Comparison of ENCODE assay signal across 25 mouse cellular contexts in genomic region chr7:44484109-44484508, GRCm38 (mm10). TPM values are rescaled to one million over a fixed set of nuclear protein-coding genes. Genes with fewer than 3 reads are reported as not detected.
DNase-seq lines count a peak whose midpoint lies in the region; ATAC-seq and TF ChIP-seq lines count a peak whose summit lies in the region.
"Had no signal": no experiment of that assay in that cellular context is flagged by ENCODE, and none has a peak within 500 bp of the region (broad histone marks: within the 10 kb centered on the region; RNA-seq: fewer than 3 reads in every experiment).

No protein-coding gene starts in this region.

- no peak overlapping the region for H3K9ac ChIP-seq in intestine, embryonic 16.5 days (ENCODE audit: low read depth, low read length)
- H3K9ac ChIP-seq: embryonic facial prominence, embryonic 12.5 days; hindbrain, embryonic 14.5 days; kidney, embryonic 15.5 days; limb, embryonic 15.5 days; midbrain, embryonic 15.5 days; neural tube, embryonic 15.5 days; stomach, embryonic 15.5 days had no signal

- H3K27me3 ChIP-seq in heart, embryonic 10.5 days (ENCODE audit: insufficient read depth, poor library complexity, severe bottlenecking), result peaks cover 20% of the 10 kb centered on the region; the same call in 1 of the 2 replicates
- H3K27me3 ChIP-seq in myocyte (ENCODE audit: control insufficient read depth, insufficient read depth, insufficient read length), result no peaks in the 10 kb centered on the region
- peaks cover 3% of the 10 kb centered on the region; the same call in 1 of the 2 replicates for H3K27me3 ChIP-seq in intestine, embryonic 16.5 days (replicated peaks; ENCODE audit: control insufficient read depth, insufficient read depth, low read length)
- H3K27me3 ChIP-seq: stomach, embryonic 15.5 days had no signal

- WGBS in heart, embryonic 10.5 days, result 89% methylated on average over 1 of the region's 1 CpGs
- 100% methylated on average over 1 of the region's 1 CpGs for whole genome bisulfite sequencing in intestine, embryonic 16.5 days

- H3K4me2 ChIP-seq in myocyte (ENCODE audit: low read depth), result no peak overlapping the region
- no peak overlapping the region for H3K4me2 ChIP-seq in intestine, embryonic 16.5 days (ENCODE audit: low read depth, low read length)
- H3K4me2 ChIP-seq: embryonic facial prominence, embryonic 12.5 days; hindbrain, embryonic 14.5 days; kidney, embryonic 15.5 days; limb, embryonic 15.5 days; midbrain, embryonic 15.5 days; neural tube, embryonic 15.5 days; stomach, embryonic 15.5 days had no signal

- ATAC-seq in intestine, embryonic 16.5 days, result no peak

- peak overlapping the region; percentile 22; the same call in 1 of the 2 replicates for H3K27ac ChIP-seq in heart, embryonic 10.5 days
- H3K27ac ChIP-seq in intestine, embryonic 16.5 days (ENCODE audit: low read length), result no peak overlapping the region
- H3K27ac ChIP-seq: embryonic facial prominence, embryonic 12.5 days; hindbrain, embryonic 14.5 days; kidney, embryonic 15.5 days; limb, embryonic 15.5 days; midbrain, embryonic 15.5 days; neural tube, embryonic 15.5 days; stomach, embryonic 15.5 days had no signal

- peaks cover 36% of the 10 kb centered on the region for H3K4me1 ChIP-seq in heart, embryonic 10.5 days
- H3K4me1 ChIP-seq in intestine, embryonic 16.5 days (ENCODE audit: control insufficient read depth, insufficient read depth, low read length), result no peaks in the 10 kb centered on the region
- H3K4me1 ChIP-seq: embryonic facial prominence, embryonic 12.5 days; kidney, embryonic 15.5 days; limb, embryonic 15.5 days; midbrain, embryonic 15.5 days; stomach, embryonic 15.5 days had no signal

- intact Hi-C loops in heart, postnatal 36 days (cut with DNase I), result loop anchor here (2.0 kb wide), 2 partner anchors 37 to 85 kb away; no protein-coding TSS in a partner anchor

- DNase-seq in heart, embryonic 10.5 days (ENCODE audit: low spot score), result no peak
- no peak for DNase-seq in heart, postnatal 36 days
- DNase-seq in kidney, postnatal 10 days, result peak; percentile 2
- DNase-seq in kidney, adult 11 months, result no peak
- DNase-seq in right cerebral cortex, postnatal 25 days, result peak; percentile 1
- DNase-seq in right cerebral cortex, adult 18-20 months, result no peak
- DNase-seq: adrenal gland, adult 2 months; cerebellum, adult 9-10 months; right cerebral cortex, postnatal 14 days; thymus, adult 18-20 months had no signal

- no peak overlapping the region for H3ac ChIP-seq in myocyte (ENCODE audit: control insufficient read depth, insufficient read length)

- peak overlapping the region; percentile 25 for H3K4me3 ChIP-seq in heart, embryonic 10.5 days
- H3K4me3 ChIP-seq in myocyte, result no peak overlapping the region
- no peak overlapping the region for H3K4me3 ChIP-seq in intestine, embryonic 16.5 days (ENCODE audit: low read length)
- H3K4me3 ChIP-seq: embryonic facial prominence, embryonic 12.5 days; kidney, embryonic 15.5 days; limb, embryonic 15.5 days; midbrain, embryonic 15.5 days; neural tube, embryonic 15.5 days; stomach, embryonic 15.5 days had no signal

- peaks cover 7% of the 10 kb centered on the region for H3K79me2 ChIP-seq in myocyte (ENCODE audit: control insufficient read depth, insufficient read depth)

- peaks cover 25% of the 10 kb centered on the region for H3K36me3 ChIP-seq in heart, embryonic 10.5 days
- H3K36me3 ChIP-seq in myocyte (ENCODE audit: control insufficient read depth, insufficient read depth), result no peaks in the 10 kb centered on the region
- H3K36me3 ChIP-seq in intestine, embryonic 16.5 days (ENCODE audit: control insufficient read depth, insufficient read depth, low read length), result no peaks in the 10 kb centered on the region
- H3K36me3 ChIP-seq: midbrain, embryonic 15.5 days had no signal

- no peak for TF ChIP-seq POLR2A in myocyte (IDR thresholded peaks at IDR 0.05; ENCODE audit: insufficient read length, low read depth)

- no peaks in the 10 kb centered on the region for H3K9me3 ChIP-seq in heart, embryonic 10.5 days
- H3K9me3 ChIP-seq in intestine, embryonic 16.5 days (ENCODE audit: control insufficient read depth, low read length), result no peaks in the 10 kb centered on the region
- H3K9me3 ChIP-seq: embryonic facial prominence, embryonic 12.5 days; kidney, embryonic 15.5 days; limb, embryonic 15.5 days; midbrain, embryonic 15.5 days; neural tube, embryonic 15.5 days; stomach, embryonic 15.5 days had no signal

TF ChIP-seq in myocyte, 11 proteins besides CTCF, POLR2A, EP300 and RAD21:
- TF ChIP-seq TCF3 (IDR thresholded peaks at IDR 0.05; ENCODE audit: insufficient read length, low read depth) (peak; percentile 27), SRF (IDR thresholded peaks at IDR 0.05; ENCODE audit: control insufficient read depth, insufficient read length, low read depth) (no peak), CEBPB (IDR thresholded peaks at IDR 0.05; ENCODE audit: insufficient read depth, poor library complexity, severe bottlenecking) (no peak), USF1 (IDR thresholded peaks at IDR 0.05; ENCODE audit: low read depth) (no peak), POLR2AphosphoS2 (IDR thresholded peaks at IDR 0.05; ENCODE audit: insufficient read length, low read depth) (peak; percentile 74), TCF12 (IDR thresholded peaks at IDR 0.05; ENCODE audit: insufficient read depth, poor library complexity, severe bottlenecking) (no peak), MYOD1 (IDR thresholded peaks at IDR 0.05; ENCODE audit: control insufficient read depth in 1 of 3, insufficient read length in 2 of 3, low read depth in 2 of 3) (peak in 2 of 3 experiments; percentile 61 to 69), MAX (IDR thresholded peaks at IDR 0.05; ENCODE audit: low read depth) (no peak), E2F4 (IDR thresholded peaks at IDR 0.05; ENCODE audit: insufficient read depth) (no peak), REST (IDR thresholded peaks at IDR 0.05; ENCODE audit: insufficient read depth, insufficient read length) (no peak), MYOG (IDR thresholded peaks at IDR 0.05; ENCODE audit: control insufficient read depth in 1 of 3, insufficient read depth in 1 of 3, insufficient read length in 2 of 3, low read depth in 2 of 3) (peak in 2 of 3 experiments; percentile 49 to 60)

RNA-seq across cellular contexts. Expression of gene Emc10, which starts 12.2 kb away (rescaled TPM):
- 92.2 and 95.7 TPM in 2 replicates for polyA plus RNA-seq in heart, embryonic 10.5 days (2016; fragmentation: Nextera tagmentation; extraction: Ambion mirVana)
- 10 to 100 TPM; 87.6 to 87.9 TPM for total RNA-seq in heart, postnatal 36 days (2021)
- polyA plus RNA-seq in myocyte (2012; fragmentation: generic; extraction: Trizol), result 98.2 TPM
- 77.2 and 87.0 TPM in 2 replicates for polyA plus RNA-seq in intestine, embryonic 16.5 days (2015; fragmentation: Nextera tagmentation; extraction: Ambion mirVana)

RNA-seq across cellular contexts. Expression of gene Fam71e1, which starts 12.3 kb away (rescaled TPM):
- polyA plus RNA-seq in heart, embryonic 10.5 days (2016; fragmentation: Nextera tagmentation; extraction: Ambion mirVana), result 9.3 and 11.1 TPM in 2 replicates
- total RNA-seq in heart, postnatal 36 days (2021), result 1 to 10 TPM; 3.1 to 3.2 TPM
- 1.7 TPM for polyA plus RNA-seq in myocyte (2012; fragmentation: generic; extraction: Trizol)
- polyA plus RNA-seq in intestine, embryonic 16.5 days (2015; fragmentation: Nextera tagmentation; extraction: Ambion mirVana), result 5.9 and 6.2 TPM in 2 replicates
- total RNA-seq: common myeloid progenitor, adult 5-6 weeks had no signal

RNA-seq across cellular contexts. Expression of gene Josd2, which starts 16.3 kb away (rescaled TPM):
- polyA plus RNA-seq in heart, embryonic 10.5 days (2016; fragmentation: Nextera tagmentation; extraction: Ambion mirVana), result 158 and 196 TPM in 2 replicates
- 100 to 1,000 TPM; 127 to 143 TPM for total RNA-seq in heart, postnatal 36 days (2021)
- polyA plus RNA-seq in myocyte (2012; fragmentation: generic; extraction: Trizol), result 233 TPM
- polyA plus RNA-seq in intestine, embryonic 16.5 days (2015; fragmentation: Nextera tagmentation; extraction: Ambion mirVana), result 83.5 and 86.3 TPM in 2 replicates

RNA-seq across cellular contexts. Expression of gene Aspdh, which starts 18.9 kb away (rescaled TPM):
- 0.83 and 1.8 TPM in 2 replicates for polyA plus RNA-seq in heart, embryonic 10.5 days (2016; fragmentation: Nextera tagmentation; extraction: Ambion mirVana)
- under 1 TPM; 0.65 to 0.75 TPM for total RNA-seq in heart, postnatal 36 days (2021)
- polyA plus RNA-seq in myocyte (2012; fragmentation: generic; extraction: Trizol), result not detected
- 2.3 and 2.4 TPM in 2 replicates for polyA plus RNA-seq in intestine, embryonic 16.5 days (2015; fragmentation: Nextera tagmentation; extraction: Ambion mirVana)
- total RNA-seq: common myeloid progenitor, adult 5-6 weeks; granulocyte monocyte progenitor cell, adult 5-6 weeks had no signal
- polyA plus RNA-seq: C2C12; intestine, embryonic 14.5 days; lung, postnatal 0 days; spleen, adult 2 months had no signal

RNA-seq across cellular contexts. Expression of gene Mybpc2, which starts 40.3 kb away (rescaled TPM):
- 0.21 TPM in 2 replicates for polyA plus RNA-seq in heart, embryonic 10.5 days (2016; fragmentation: Nextera tagmentation; extraction: Ambion mirVana)
- 10 to 100 TPM; 16.5 to 20.1 TPM for total RNA-seq in heart, postnatal 36 days (2021)
- 4.7 TPM for polyA plus RNA-seq in myocyte (2012; fragmentation: generic; extraction: Trizol)
- 0.38 and 0.45 TPM in 2 replicates for polyA plus RNA-seq in intestine, embryonic 16.5 days (2015; fragmentation: Nextera tagmentation; extraction: Ambion mirVana)
- total RNA-seq: common myeloid progenitor, adult 5-6 weeks; granulocyte monocyte progenitor cell, adult 5-6 weeks had no signal
- polyA plus RNA-seq: adrenal gland, adult 2 months; C2C12 had no signal

Comparison
In these comparisons a context has a peak if more than half of its experiments do, and no peak if none do; other contexts are left out.
1. DNase-seq: peak in kidney, postnatal 10 days (single experiment) and right cerebral cortex, postnatal 25 days (single experiment); none in heart, embryonic 10.5 days (single experiment), heart, postnatal 36 days (0 of 2), kidney, adult 11 months (single experiment) and right cerebral cortex, adult 18-20 months (single experiment).